ENCODE assay signal across 20 mouse cellular contexts in genomic region chr16:7728186-7728585, GRCm38 (mm10).
DNase-seq lines count a peak whose midpoint lies in the region; ATAC-seq lines count a peak whose summit lies in the region.
"Had no signal": no experiment of that assay in that cellular context is flagged by ENCODE, and none has a peak within 500 bp of the region (broad histone marks: within the 10 kb centered on the region; RNA-seq: fewer than 3 reads in every experiment).

No protein-coding gene starts in this region.

- H3K4me2 ChIP-seq in embryonic facial prominence, embryonic 14.5 days (ENCODE audit: low read depth, low read length) = no peak overlapping the region
- H3K4me2 ChIP-seq in liver, embryonic 12.5 days = no peak overlapping the region
- H3K4me2 ChIP-seq: embryonic facial prominence, embryonic 13.5 days; liver, embryonic 11.5 days; lung, embryonic 14.5 days; stomach, embryonic 15.5 days had no signal

- H3K9me3 ChIP-seq in embryonic facial prominence, embryonic 14.5 days (ENCODE audit: control insufficient read depth, low read length) = no peaks in the 10 kb centered on the region
- 0 out of 2 replicates have a peak, but pooled peaks cover 2% of the 10 kb centered on the region for H3K9me3 ChIP-seq in embryonic facial prominence, embryonic 10.5 days
- no peaks in the 10 kb centered on the region; the same call in 1 of the 2 replicates for H3K9me3 ChIP-seq in liver, embryonic 12.5 days (replicated peaks)
- H3K9me3 ChIP-seq: embryonic facial prominence, embryonic 13.5 days; heart, embryonic 10.5 days; stomach, embryonic 15.5 days had no signal

- no peaks in the 10 kb centered on the region for H3K36me3 ChIP-seq in embryonic facial prominence, embryonic 14.5 days (ENCODE audit: control insufficient read depth, insufficient read depth, low read length)
- H3K36me3 ChIP-seq in embryonic facial prominence, embryonic 10.5 days (replicated peaks) = no peaks in the 10 kb centered on the region
- H3K36me3 ChIP-seq in liver, embryonic 12.5 days = no peaks in the 10 kb centered on the region
- H3K36me3 ChIP-seq: embryonic facial prominence, embryonic 13.5 days; G1E; heart, embryonic 10.5 days; stomach, embryonic 15.5 days had no signal

- no peak overlapping the region for H3K4me3 ChIP-seq in embryonic facial prominence, embryonic 14.5 days (ENCODE audit: low read depth, low read length)
- no peak overlapping the region for H3K4me3 ChIP-seq in embryonic facial prominence, embryonic 10.5 days
- H3K4me3 ChIP-seq in liver, embryonic 12.5 days = no peak overlapping the region
- H3K4me3 ChIP-seq: embryonic facial prominence, embryonic 13.5 days; heart, embryonic 10.5 days; layer of hippocampus, adult 2 months; stomach, embryonic 15.5 days had no signal

- DNase-seq in embryonic facial prominence, embryonic 14.5 days (ENCODE audit: low spot score) = peak; percentile 17
- no peak for DNase-seq in embryonic facial prominence, embryonic 10.5 days (ENCODE audit: low spot score)
- DNase-seq in liver (peak; percentile 4), MN1 (ENCODE audit: low spot score) (peak; percentile 4)
- DNase-seq in adrenal gland, postnatal 14 days = peak; percentile 9
- no peak for DNase-seq in thymus, postnatal 25 days
- DNase-seq in embryo, embryonic 10 days (ENCODE audit: low spot score) = no peak
- DNase-seq: cerebellum, adult 9-10 months; forebrain, postnatal 0 days; kidney, adult 11 months; lung, embryonic 14.5 days; lung, postnatal 36 days; right cerebral cortex, adult 18-20 months had no signal

- no peak overlapping the region for H3K9ac ChIP-seq in embryonic facial prominence, embryonic 14.5 days (ENCODE audit: low read depth, low read length)
- no peak overlapping the region for H3K9ac ChIP-seq in liver, embryonic 12.5 days
- H3K9ac ChIP-seq: embryonic facial prominence, embryonic 13.5 days; forebrain, postnatal 0 days; lung, embryonic 14.5 days; stomach, embryonic 15.5 days had no signal

- ATAC-seq in embryonic facial prominence, embryonic 14.5 days (ENCODE audit: low read depth) = no peak
- no peak for ATAC-seq in liver, embryonic 12.5 days
- ATAC-seq: forebrain, postnatal 0 days had no signal

- H3K27ac ChIP-seq in embryonic facial prominence, embryonic 14.5 days (replicated peaks; ENCODE audit: low read depth, low read length) = no peak overlapping the region
- no peak overlapping the region for H3K27ac ChIP-seq in embryonic facial prominence, embryonic 10.5 days (replicated peaks)
- H3K27ac ChIP-seq in liver, embryonic 12.5 days = no peak overlapping the region
- H3K27ac ChIP-seq: embryonic facial prominence, embryonic 13.5 days; heart, embryonic 10.5 days; layer of hippocampus, adult 2 months; stomach, embryonic 15.5 days had no signal

- no peaks in the 10 kb centered on the region for H3K4me1 ChIP-seq in embryonic facial prominence, embryonic 14.5 days (ENCODE audit: control insufficient read depth, insufficient read depth, low read length)
- 0 out of 2 replicates have a peak, but pooled peaks cover 4% of the 10 kb centered on the region for H3K4me1 ChIP-seq in embryonic facial prominence, embryonic 10.5 days
- no peaks in the 10 kb centered on the region for H3K4me1 ChIP-seq in liver, embryonic 12.5 days
- H3K4me1 ChIP-seq: heart, embryonic 10.5 days; stomach, embryonic 15.5 days had no signal

- no peaks in the 10 kb centered on the region for H3K27me3 ChIP-seq in embryonic facial prominence, embryonic 14.5 days (replicated peaks; ENCODE audit: control insufficient read depth, insufficient read depth, low read length)
- no peaks in the 10 kb centered on the region for H3K27me3 ChIP-seq in embryonic facial prominence, embryonic 10.5 days (replicated peaks; ENCODE audit: low read depth, poor library complexity, severe bottlenecking)
- no peaks in the 10 kb centered on the region for H3K27me3 ChIP-seq in liver, embryonic 12.5 days (replicated peaks)
- H3K27me3 ChIP-seq: embryonic facial prominence, embryonic 13.5 days; stomach, embryonic 15.5 days had no signal

- WGBS in embryonic facial prominence, embryonic 14.5 days = 82% methylated on average over 2 of the region's 2 CpGs
- 85% methylated on average over 2 of the region's 2 CpGs for WGBS in embryonic facial prominence, embryonic 10.5 days
- 43% methylated on average over 2 of the region's 2 CpGs for WGBS in liver, embryonic 12.5 days (ENCODE audit: insufficient replicate concordance)

Comparison
In these comparisons a context has a peak if more than half of its experiments do, and no peak if none do; other contexts are left out.
1. DNase-seq: peak in embryonic facial prominence, embryonic 14.5 days (single experiment), liver (single experiment), MN1 (single experiment) and adrenal gland, postnatal 14 days (single experiment); none in embryonic facial prominence, embryonic 10.5 days (single experiment), thymus, postnatal 25 days (single experiment) and embryo, embryonic 10 days (single experiment).